Mouse (Mus musculus) neural tube, embryonic 13.5 days (tissue): ENCODE measurements around the gene Clcn7. TPM values are rescaled to one million over a fixed set of nuclear protein-coding genes. Genes with fewer than 3 reads are reported as not detected.
A peak's percentile ranks its signal among the peaks of the same experiment; 100 is the strongest.
"Not testable (repeated sequence)": the region's sequence is repeated elsewhere in the genome, so short reads cannot be mapped to it uniquely, and the experiment has no call there.

Experiments used
- ATAC-seq: fragments of 200-750 bp; cut with Nextera tagmentation; 2 replicates; pipeline ENCODE4 v1.8.0; 2017; ENCODE audit warnings: low read depth, mild to moderate bottlenecking, moderate TSS enrichment, moderate library complexity
- H3K27ac ChIP-seq: fragments of 300-500 bp; sonication (generic); replicated peaks from 2 replicates; pipeline ENCODE4 v1.5.1; 2015; ENCODE audit warnings: moderate library complexity, mild to moderate bottlenecking, inconsistent platforms
- H3K27me3 ChIP-seq: fragments of 300-500 bp; sonication (generic); 2 replicates; pipeline ENCODE4 v1.6.1; 2015; ENCODE audit warnings: mild to moderate bottlenecking, inconsistent platforms
- H3K36me3 ChIP-seq: fragments of 300-500 bp; sonication (generic); 2 replicates; pipeline ENCODE4 v1.6.1; 2015; ENCODE audit warnings: mild to moderate bottlenecking, inconsistent platforms
- H3K4me1 ChIP-seq: fragments of 300-500 bp; sonication (generic); replicated peaks from 2 replicates; pipeline ENCODE4 v1.6.1; 2015; ENCODE audit warnings: inconsistent platforms
- H3K4me2 ChIP-seq: fragments of 300-500 bp; sonication (generic); 2 replicates; pipeline ENCODE4 v1.6.1; 2015; ENCODE audit warnings: inconsistent platforms, mild to moderate bottlenecking, moderate library complexity
- H3K4me3 ChIP-seq: fragments of 300-500 bp; sonication (generic); 2 replicates; pipeline ENCODE4 v1.5.1; 2015; ENCODE audit warnings: mild to moderate bottlenecking, inconsistent platforms
- H3K9ac ChIP-seq: fragments of 300-500 bp; sonication (generic); 2 replicates; pipeline ENCODE4 v1.6.1; 2015; ENCODE audit warnings: moderate library complexity, mild to moderate bottlenecking, inconsistent platforms
- H3K9me3 ChIP-seq: fragments of 300-500 bp; sonication (generic); 2 replicates; pipeline ENCODE4 v1.6.1; 2016; ENCODE audit warnings: inconsistent platforms
- WGBS: fragments of 180-500 bp; shearing (Covaris S2); methylation state at CpG from one replicate; pipeline ENCODE4 v1.1.7; 2015; 5-methylcytosine and 5-hydroxymethylcytosine counted together
- polyA plus RNA-seq: library from polyadenylated mRNA; unstranded; fragments of >200 nt; fragmentation: Nextera tagmentation; extraction: Ambion mirVana; gene quantifications from 2 replicates; pipeline ENCODE4 v1.2.1, GENCODE M21; 2015

Clcn7 gene
- polyA plus RNA-seq, 1 experiment from 2014 or later = 23.7 TPM

- Histone ChIP-seq H3K4me2 (no peak overlapping the region), H3K9ac (peak overlapping the region; percentile 27; the same call in 1 of the 2 replicates), H3K4me3 (no peak overlapping the region), H3K4me1 (peaks cover 17% of the 10 kb centered on the region), H3K27me3 (no peaks in the 10 kb centered on the region), H3K27ac (no peak overlapping the region), H3K9me3 (no peaks in the 10 kb centered on the region), H3K36me3 (peaks cover 52% of the 10 kb centered on the region)
- no peak for ATAC-seq
- 87% methylated on average over 8 of the region's 8 CpGs for WGBS
These were observed 21.3 kb upstream of the Clcn7 start for GRCm38 (mm10) chr17:25111739-25112422.

GRCm38 (mm10) chr17:25112423-25112810, 20.8 kb upstream of the Clcn7 start:
- H3K36me3 ChIP-seq = peaks cover 47% of the 10 kb centered on the region
- no peak overlapping the region for H3K4me2 ChIP-seq
- no peaks in the 10 kb centered on the region for H3K27me3 ChIP-seq
- 84% methylated on average over 3 of the region's 3 CpGs for WGBS
- H3K27ac ChIP-seq = no peak overlapping the region
- H3K4me3 ChIP-seq = no peak overlapping the region
- H3K4me1 ChIP-seq = peaks cover 17% of the 10 kb centered on the region
- no peak for ATAC-seq
- H3K9me3 ChIP-seq = no peaks in the 10 kb centered on the region
- peak overlapping the region; percentile 27; the same call in 1 of the 2 replicates for H3K9ac ChIP-seq

GRCm38 (mm10) chr17:25114908-25115645, 18.1 kb upstream of the Clcn7 start:
- H3K4me1 ChIP-seq = peaks cover 17% of the 10 kb centered on the region
- 13% methylated on average over 23 of the region's 23 CpGs for WGBS
- H3K9me3 ChIP-seq = no peaks in the 10 kb centered on the region
- no peaks in the 10 kb centered on the region for H3K27me3 ChIP-seq
- peaks cover 23% of the 10 kb centered on the region for H3K36me3 ChIP-seq
- peak overlapping the region; percentile 86 for H3K27ac ChIP-seq
- peak overlapping the region; percentile 93 for H3K4me2 ChIP-seq
- peak overlapping the region; percentile 63 for H3K4me3 ChIP-seq
- peak overlapping the region; percentile 80 for H3K9ac ChIP-seq
- ATAC-seq = peak; percentile 67; the same call in 1 of the 2 replicates

- H3K27me3 ChIP-seq = 0 out of 2 replicates have a peak, but pooled peaks cover 6% of the 10 kb centered on the region
- ATAC-seq = peak; percentile 95
- H3K27ac ChIP-seq = peak within 1 kb of the TSS; percentile 86
- WGBS = 3% methylated on average over 40 of the region's 40 CpGs
- H3K4me2 ChIP-seq = peak within 1 kb of the TSS; percentile 93
- H3K4me3 ChIP-seq = peak within 1 kb of the TSS; percentile 63
- H3K9me3 ChIP-seq = no peaks in the 10 kb centered on the region
- H3K9ac ChIP-seq = peak within 1 kb of the TSS; percentile 80
- peaks cover 17% of the 10 kb centered on the region for H3K4me1 ChIP-seq
- peaks cover 15% of the 10 kb centered on the region for H3K36me3 ChIP-seq
These were observed 17.3 kb upstream of the Clcn7 start, which contains the start of gene Telo2 for GRCm38 (mm10) chr17:25115664-25116432. Telo2 (minus strand) TSS chr17:25115967.

- Histone ChIP-seq H3K9ac (no peak overlapping the region), H3K4me1 (peaks cover 17% of the 10 kb centered on the region), H3K27ac (no peak overlapping the region), H3K4me3 (no peak overlapping the region), H3K27me3 (peaks cover 7% of the 10 kb centered on the region; the same call in 1 of the 2 replicates), H3K36me3 (0 out of 2 replicates have a peak, but pooled peaks cover 8% of the 10 kb centered on the region), H3K9me3 (no peaks in the 10 kb centered on the region), H3K4me2 (no peak overlapping the region)
- no peak for ATAC-seq
- 38% methylated on average over 4 of the region's 4 CpGs for WGBS
These were observed 15.9 kb upstream of the Clcn7 start for GRCm38 (mm10) chr17:25117263-25117662.

- ATAC-seq = no peak
- no peaks in the 10 kb centered on the region for H3K36me3 ChIP-seq
These were observed 12.8 kb upstream of the Clcn7 start, which contains the start of gene Ptx4 for GRCm38 (mm10) chr17:25120406-25120805. Ptx4 (plus strand) TSS chr17:25120760.

GRCm38 (mm10) chr17:25123979-25124378, 9.2 kb upstream of the Clcn7 start:
- H3K9me3 ChIP-seq = no peaks in the 10 kb centered on the region
- ATAC-seq = no peak
- H3K4me2 ChIP-seq = no peak overlapping the region
- 30% methylated on average over 7 of the region's 7 CpGs for WGBS
- peaks cover 19% of the 10 kb centered on the region for H3K27me3 ChIP-seq
- H3K9ac ChIP-seq = no peak overlapping the region
- H3K4me1 ChIP-seq = no peaks in the 10 kb centered on the region
- no peaks in the 10 kb centered on the region for H3K36me3 ChIP-seq
- H3K27ac ChIP-seq = no peak overlapping the region
- H3K4me3 ChIP-seq = no peak overlapping the region

More at GRCm38 (mm10) chr17:25120406-25120805, 12.8 kb upstream of the Clcn7 start, which contains the start of gene Ptx4:
- Histone ChIP-seq H3K9me3 (no peaks in the 10 kb centered on the region), H3K4me3 (no peak within 1 kb of the TSS), H3K27me3 (peaks cover 19% of the 10 kb centered on the region), H3K9ac (no peak within 1 kb of the TSS), H3K4me1 (peaks cover 6% of the 10 kb centered on the region), H3K4me2 (no peak within 1 kb of the TSS), H3K27ac (no peak within 1 kb of the TSS)
- WGBS = 63% methylated on average over 3 of the region's 3 CpGs

- not testable (repeated sequence) for H3K4me1 ChIP-seq, ATAC-seq, H3K4me2 ChIP-seq, H3K36me3 ChIP-seq, H3K9me3 ChIP-seq, H3K27ac ChIP-seq, H3K9ac ChIP-seq, H3K4me3 ChIP-seq
- WGBS = 66% methylated on average over 3 of the region's 3 CpGs
- peaks cover 16% of the 10 kb centered on the region for H3K27me3 ChIP-seq
These were observed 7.6 kb upstream of the Clcn7 start for GRCm38 (mm10) chr17:25125442-25126060.

- Histone ChIP-seq H3K4me3 (no peak overlapping the region), H3K4me1 (no peaks in the 10 kb centered on the region)
- ATAC-seq = no peak
These were observed 6.1 kb upstream of the Clcn7 start for GRCm38 (mm10) chr17:25127079-25127478.

GRCm38 (mm10) chr17:25127681-25128080, 5.5 kb upstream of the Clcn7 start:
- H3K9ac ChIP-seq = no peak overlapping the region
- WGBS = 79% methylated on average over 9 of the region's 9 CpGs
- no peak for ATAC-seq
- H3K4me2 ChIP-seq = no peak overlapping the region
- H3K9me3 ChIP-seq = no peaks in the 10 kb centered on the region
- H3K27me3 ChIP-seq = peaks cover 12% of the 10 kb centered on the region
- H3K27ac ChIP-seq = no peak overlapping the region
- no peaks in the 10 kb centered on the region for H3K4me1 ChIP-seq
- H3K4me3 ChIP-seq = no peak overlapping the region
- no peaks in the 10 kb centered on the region for H3K36me3 ChIP-seq

More at GRCm38 (mm10) chr17:25127079-25127478, 6.1 kb upstream of the Clcn7 start:
- Histone ChIP-seq H3K27ac (no peak overlapping the region), H3K4me2 (no peak overlapping the region), H3K9me3 (no peaks in the 10 kb centered on the region), H3K36me3 (no peaks in the 10 kb centered on the region), H3K27me3 (peaks cover 12% of the 10 kb centered on the region), H3K9ac (no peak overlapping the region)
- WGBS = 53% methylated on average over 8 of the region's 8 CpGs

- Histone ChIP-seq H3K27ac (no peak overlapping the region), H3K4me3 (no peak overlapping the region), H3K9ac (no peak overlapping the region), H3K9me3 (no peaks in the 10 kb centered on the region), H3K27me3 (no peaks in the 10 kb centered on the region), H3K36me3 (no peaks in the 10 kb centered on the region), H3K4me2 (no peak overlapping the region), H3K4me1 (peaks cover 15% of the 10 kb centered on the region)
- 94% methylated on average over 1 of the region's 1 CpGs for whole genome bisulfite sequencing
- no peak for ATAC-seq
These were observed 3.1 kb upstream of the Clcn7 start for GRCm38 (mm10) chr17:25130060-25130459.
